Mouse (Mus musculus) skeletal muscle tissue, adult 2 months (tissue): ENCODE results near the gene Cabp4.

ENCODE experiments used
- DNase-seq: peaks from one replicate; pipeline ENCODE4 v3.0.0-alpha.2; 2012; ENCODE audit warnings: low read depth, low spot score

Cabp4 gene

DNA sequence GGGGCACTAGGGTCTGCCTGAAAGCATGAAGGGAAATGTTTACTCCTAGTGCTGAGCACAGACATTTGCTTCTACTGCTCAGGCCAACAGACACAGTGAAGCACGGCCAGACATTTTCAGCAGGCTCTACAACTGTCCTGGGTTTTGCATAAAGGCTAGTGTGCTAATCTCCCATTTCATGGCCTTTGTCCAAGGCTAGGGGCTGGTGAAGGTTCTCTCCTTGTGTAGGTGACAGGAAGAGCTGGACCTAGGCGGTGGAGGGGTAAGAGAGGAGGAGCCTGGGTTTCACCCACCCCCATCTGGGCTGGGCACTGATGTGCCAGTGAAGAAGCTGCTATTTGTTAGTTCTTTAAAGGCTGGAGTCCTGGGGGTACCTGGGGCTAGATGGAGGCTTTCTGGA, 20.9 kb upstream of the Cabp4 start:
- no peak for DNase-seq

DNA sequence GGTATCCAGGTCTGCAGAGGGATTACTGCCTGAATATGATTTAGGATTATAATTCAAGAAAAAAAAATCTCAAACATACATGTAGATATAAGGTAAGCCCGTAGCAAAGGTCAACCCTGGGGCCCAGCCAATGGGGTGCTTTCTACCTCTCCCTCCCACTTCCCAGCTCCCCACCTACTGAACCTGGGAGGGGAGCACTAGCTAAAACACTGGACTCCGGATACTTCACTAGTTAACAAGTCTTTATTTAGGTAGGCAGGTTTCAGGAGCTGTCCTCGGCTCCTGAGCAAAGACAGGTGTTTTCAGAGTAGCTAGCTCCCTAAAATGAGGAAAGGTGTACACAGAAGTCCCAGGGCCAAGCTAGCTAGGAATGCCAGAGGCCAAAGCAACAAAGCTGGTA, 20.3 kb upstream of the Cabp4 start:
- no peak for DNase-seq

DNA sequence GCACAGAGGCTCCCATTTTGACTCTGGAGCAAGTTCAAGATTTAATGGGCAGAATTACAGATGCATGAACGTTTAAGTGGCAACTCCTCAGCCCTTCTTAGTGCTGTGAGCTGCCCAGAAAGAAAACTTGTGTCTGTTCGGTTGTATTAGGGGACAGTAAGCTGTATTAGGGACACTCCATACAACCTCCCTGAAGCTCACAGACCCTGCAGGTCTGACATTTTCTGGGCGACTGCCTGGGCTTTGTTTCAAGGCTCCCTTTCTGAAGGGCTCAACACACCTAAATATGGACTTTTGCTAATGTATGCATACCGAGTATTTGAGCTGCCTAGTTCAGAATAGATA, 19.7 kb upstream of the Cabp4 start:
- no peak for DNase-seq

DNA sequence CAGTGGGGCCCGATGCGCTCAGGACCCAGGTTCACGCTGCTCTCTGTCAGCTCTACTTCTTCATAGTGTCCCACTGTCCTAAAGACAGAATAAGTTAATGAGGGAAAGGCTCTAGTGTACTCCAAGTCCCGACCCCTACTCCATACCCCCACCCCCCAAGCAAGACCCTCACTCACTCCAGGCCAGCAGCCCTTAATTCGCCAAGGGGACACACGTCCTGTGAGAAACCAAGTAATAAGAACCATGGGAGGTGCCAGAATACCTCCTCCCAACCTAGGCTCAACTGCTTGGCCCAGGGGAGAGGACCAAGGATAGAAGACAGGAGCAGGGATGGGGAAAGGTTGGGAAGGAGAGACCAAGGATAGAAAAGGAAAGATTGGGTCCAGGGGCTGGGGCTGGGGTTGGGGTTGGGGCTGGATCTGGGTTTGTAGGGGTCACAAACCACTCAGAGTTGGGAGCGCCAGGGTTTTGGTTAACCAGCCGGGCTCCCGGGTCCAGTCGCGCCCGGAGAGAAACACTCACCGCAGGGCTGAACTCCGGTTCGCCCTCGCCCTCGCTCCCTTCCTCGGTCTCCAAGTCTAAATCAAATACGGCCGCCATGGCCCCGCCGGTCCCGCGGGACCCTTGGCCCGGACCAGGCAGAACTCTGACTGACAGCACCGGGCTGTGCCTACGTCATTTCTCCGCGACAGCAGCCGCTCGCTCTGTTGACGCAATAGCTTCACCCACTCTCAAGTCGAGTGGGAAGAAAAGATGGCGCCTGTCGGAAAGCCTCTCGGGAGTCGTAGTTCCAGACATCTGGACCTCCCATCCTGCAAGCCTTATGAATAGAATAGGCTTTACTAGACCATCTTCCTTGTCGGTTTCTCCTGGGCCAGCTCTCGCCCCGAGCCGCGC, 19.1 kb upstream of the Cabp4 start, which contains the start of gene Rps6kb2:
Rps6kb2 (minus strand) TSS at position 709 of the 897 bp plus-strand sequence.
- peak; percentile 98 for DNase-seq

DNA sequence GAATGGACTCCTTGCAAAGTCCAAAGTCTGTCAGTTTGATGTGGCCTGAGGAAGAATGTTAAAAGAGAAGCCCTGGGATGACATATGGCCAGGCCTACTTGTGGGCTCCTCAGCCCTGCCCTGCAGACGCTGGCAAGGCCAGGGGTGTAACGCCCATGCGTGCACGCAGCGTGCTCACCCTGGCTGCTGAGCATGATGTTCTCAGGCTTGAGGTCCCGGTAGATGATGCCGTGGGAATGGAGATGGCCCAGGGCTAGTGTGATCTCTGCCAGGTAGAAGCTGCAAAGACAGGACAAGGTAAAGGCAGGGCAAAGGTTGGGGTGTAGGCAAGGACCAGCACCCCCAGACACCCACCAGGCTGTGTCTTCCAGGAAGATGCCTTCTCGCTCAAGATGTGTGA, 15.2 kb upstream of the Cabp4 start:
- no peak for DNase-seq

DNA sequence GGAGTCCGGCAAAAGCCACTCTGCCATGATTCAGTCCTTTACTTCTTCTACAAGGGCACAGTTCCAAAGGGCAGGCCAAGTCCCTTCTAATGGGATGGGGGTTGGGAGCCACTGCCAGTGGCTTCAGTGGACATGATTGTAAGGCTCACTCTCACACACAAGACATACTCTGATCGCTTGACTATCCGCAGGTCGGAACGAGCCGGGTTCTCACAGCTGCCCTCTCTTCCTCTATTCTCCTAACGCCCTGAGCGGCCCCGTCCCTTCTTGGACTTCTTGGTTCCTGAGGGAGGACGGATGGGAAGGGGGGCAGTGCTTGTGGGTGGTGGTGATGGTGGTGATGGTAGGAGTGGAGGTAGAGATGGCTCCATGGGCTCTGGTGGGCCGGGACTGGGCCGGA, 12.9 kb upstream of the Cabp4 start:
- DNase-seq, result no peak

DNA sequence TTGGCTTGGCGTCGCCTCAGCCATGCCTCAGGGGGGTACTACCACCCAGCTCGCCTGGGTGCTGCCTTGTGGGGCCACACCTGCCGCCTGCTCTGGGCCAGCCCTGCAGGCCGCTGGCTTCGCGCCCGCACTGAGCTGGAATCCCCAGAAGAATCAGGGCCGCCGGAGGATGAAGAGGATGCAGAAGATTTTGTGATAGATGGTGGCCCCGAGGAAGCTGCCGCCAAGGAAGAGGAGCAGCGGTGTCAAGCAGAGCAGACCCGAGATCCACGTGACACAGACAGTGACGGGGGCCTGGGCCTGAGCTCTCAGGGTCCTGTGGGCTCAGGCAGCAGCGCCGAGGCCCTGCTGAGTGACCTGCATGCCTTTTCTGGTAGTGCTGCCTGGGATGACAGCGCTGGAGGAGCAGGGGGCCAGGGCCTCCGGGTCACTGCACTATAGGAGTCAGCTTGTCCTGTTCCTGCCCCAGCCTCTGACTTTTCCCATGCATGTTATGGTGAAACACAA, 12.3 kb upstream of the Cabp4 start:
- no peak for DNase-seq

DNA sequence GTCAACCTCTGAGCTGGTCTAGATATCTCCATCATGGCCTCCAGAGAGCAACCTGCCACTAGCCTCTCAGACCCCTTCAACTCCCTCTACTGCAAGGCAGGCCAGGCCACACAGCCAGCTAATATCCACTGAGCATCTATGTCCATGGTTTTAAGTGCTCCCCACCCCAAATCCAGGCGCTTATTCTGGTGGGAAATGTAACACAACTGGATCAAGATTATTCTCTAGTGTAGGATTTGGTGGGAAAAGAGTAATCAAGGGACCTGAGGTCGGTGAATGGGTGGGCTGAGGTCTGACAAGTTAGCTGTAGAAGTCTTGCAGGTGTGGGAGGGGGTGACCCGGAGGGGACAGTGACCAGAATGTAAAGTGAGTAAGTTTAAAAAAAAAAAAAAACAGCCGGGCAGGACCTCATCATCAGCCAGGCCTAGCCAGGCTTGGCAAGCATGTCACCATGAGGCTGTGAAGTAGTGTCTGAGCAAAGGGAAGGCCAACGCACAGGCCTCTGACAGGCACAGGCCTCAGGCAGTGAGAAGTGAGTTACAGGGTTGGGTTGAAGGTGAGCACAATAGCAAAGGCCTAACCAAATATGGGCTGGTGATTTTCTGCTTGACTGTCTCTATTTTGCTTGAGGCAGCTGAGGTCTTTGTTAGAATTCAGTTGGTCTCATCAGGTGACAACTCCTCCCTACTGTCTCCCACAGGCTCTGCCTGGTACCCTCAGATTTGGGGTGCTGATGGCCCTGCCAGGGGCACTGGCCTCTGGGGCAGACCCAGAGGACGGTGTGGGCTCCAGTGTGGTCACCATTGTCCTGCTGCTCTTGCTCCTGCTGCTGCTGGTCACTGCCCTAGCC, 11.6 kb upstream of the Cabp4 start:
- DNase-seq, result no peak

DNA sequence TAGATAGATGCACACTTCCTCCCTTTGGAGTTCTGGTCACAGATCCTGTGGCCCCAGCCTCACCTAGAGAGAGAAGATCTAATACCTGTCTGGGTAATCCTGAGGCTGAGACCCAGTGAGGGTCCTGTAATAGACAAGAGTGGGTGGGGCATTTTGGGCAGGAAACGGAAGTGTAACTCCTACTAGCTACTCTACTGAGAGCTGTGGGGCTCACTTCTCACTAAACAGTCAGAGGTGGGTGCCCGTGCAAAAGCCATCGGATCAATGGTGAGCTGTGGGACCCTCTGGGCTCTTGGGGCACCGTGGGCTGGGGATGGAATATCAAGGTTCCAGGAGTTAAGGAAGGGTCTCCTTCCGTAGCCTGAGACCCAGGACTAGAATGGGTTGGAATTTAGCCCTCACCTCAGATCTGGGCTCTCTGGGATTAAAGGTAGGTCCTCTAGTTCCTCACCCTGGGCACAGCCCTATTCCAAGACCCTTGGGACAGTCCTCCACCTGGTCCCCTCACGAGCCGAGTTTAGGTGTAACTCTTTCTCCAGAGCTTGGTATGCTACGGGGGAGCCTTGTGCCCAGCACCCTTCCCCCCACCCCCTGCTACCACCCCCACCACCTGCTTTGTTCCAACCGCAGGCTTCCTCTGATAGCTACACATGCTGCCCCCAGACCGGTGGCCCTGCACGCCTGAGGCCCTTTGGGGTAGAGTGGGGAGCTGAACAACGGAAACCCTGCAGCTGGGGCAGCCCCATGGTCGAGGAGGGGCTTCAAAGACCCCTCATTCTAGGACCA, 10.8 kb upstream of the Cabp4 start:
- DNase-seq, result no peak

DNA sequence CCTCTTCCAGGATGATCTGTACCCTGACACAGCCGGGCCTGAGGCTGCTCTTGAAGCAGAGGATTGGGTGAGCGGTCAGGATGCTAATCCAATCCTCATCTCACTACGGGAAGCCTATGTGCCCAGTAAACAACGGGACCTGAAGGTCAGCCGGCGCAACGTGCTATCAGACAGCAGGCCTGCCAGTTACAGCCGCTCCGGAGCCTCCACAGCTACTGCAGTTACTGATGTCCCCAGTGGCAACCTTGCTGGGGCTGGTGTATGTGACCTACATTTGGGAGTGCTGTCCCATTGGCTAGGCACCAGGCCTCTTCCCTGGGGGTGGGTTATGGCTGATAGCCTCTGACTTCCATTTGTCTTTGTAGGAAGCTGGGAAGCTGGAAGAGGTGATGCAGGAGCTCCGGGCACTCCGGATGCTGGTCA, 9.4 kb upstream of the Cabp4 start, which contains the start of gene Ptprcap:
Ptprcap (plus strand) TSS at position 373 of the 423 bp plus-strand sequence.
- no peak for DNase-seq

DNA sequence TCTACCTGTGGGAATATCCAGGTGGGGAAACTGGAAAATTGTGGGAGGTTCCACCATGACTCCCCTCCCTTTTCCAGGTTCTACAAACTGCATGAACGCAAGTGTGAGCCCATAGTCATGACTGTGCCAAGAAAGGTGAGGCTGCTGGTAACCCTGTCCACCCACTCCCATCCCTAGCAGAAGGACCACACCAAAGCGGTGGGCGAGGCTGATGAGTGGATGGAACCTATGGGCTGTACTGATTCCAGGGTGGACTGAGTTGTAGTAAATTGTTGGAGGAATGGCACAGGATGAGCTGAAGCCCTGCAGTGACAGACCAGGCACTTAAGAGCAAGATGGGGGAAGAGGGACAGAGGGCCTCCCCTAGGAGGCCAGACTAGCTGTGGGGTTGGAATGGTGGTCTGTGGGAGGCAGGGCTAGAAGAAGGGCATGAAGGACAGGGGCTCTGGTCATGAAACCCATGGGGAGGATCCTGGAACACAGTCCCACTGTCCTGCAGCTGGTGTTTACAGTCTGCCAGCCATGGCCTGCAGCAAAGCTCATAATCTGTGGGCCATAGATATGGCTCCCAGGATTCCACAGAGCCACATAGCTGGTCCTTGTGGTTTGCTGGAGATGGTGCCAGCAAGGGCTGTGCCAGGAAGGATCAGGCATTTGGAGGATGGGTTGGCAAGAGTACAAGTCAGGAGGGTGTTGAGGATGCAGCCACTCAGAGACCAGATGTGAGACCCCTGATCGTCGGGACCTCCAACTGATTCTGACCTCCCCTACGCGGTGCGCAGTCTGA, 8.8 kb upstream of the Cabp4 start:
- no peak for DNase-seq

DNA sequence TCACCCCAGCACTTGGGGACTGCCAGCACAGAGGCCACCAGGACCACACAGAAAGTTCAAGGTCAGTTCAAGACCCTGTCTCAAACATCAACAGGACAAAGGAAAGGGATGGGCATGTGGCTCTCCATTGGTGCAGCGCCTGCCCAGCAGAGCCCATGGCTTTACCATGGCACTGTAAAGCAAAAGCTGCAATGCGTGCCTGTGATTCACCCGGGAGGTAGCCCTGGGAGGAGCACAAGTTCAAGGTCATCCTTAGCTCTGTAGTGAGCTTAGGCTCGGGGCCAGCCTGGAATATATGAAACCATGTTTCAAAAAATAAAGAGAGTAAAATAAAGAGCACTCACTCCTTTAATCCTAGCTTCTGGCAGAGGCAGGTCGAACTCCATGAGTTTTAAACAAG, 8.1 kb upstream of the Cabp4 start:
- no peak for DNase-seq

DNA sequence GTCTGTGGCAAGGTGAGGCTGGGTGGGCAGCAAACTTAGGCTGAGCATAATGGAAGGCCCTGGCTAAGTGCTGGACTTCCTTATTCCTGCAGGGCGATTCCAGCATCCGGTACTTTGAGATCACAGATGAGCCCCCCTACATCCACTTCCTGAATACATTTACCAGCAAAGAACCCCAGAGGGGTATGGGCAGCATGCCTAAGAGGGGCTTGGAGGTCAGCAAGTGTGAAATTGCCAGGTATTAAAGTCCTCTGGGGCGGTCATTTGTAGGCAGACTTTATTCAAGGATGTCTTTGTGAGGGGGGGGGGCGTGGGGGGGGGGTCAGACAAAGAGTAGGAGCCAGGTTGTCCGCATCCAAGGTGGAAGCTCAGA, 7.6 kb upstream of the Cabp4 start:
- no peak for DNase-seq

DNA sequence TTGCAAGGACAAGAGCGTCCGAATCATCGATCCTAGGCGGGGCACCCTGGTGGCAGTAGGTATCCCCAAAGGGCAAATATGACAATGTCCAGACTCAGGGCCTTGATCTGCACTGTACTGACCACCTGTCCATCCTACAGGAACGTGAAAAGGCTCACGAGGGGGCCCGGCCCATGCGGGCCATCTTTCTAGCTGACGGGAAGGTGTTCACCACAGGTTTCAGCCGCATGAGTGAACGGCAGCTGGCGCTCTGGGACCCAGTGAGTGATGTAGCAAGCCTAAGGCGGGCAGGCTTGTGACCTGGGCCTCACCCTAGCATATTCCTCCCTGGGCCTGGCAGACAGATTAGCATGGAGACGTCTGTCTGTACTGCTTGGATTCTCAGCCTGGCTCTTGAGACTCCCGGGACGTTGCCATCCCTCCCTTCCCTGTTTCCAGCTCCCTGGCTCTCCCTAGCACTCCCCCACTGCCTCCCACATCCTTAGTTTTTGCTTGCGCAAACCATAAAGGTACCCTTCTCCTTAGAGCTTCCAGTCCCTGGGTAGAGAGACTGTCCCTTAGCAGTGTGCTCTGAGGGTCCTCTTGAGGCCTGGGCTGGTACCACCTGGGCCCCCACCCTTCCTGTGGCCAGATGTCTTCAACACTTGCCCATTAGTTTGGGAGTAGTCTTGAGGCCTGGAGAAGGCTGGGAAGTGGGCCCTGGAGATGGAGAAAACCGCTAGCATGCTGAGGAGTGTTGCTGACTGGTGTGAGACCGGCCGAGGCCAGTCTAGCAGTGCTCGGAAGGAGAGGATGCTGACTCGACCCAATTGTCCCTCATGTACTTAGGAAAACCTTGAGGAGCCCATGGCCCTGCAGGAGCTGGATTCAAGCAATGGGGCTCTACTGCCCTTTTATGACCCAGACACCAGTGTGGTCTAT, 7.0 kb upstream of the Cabp4 start:
- no peak for DNase-seq

DNA sequence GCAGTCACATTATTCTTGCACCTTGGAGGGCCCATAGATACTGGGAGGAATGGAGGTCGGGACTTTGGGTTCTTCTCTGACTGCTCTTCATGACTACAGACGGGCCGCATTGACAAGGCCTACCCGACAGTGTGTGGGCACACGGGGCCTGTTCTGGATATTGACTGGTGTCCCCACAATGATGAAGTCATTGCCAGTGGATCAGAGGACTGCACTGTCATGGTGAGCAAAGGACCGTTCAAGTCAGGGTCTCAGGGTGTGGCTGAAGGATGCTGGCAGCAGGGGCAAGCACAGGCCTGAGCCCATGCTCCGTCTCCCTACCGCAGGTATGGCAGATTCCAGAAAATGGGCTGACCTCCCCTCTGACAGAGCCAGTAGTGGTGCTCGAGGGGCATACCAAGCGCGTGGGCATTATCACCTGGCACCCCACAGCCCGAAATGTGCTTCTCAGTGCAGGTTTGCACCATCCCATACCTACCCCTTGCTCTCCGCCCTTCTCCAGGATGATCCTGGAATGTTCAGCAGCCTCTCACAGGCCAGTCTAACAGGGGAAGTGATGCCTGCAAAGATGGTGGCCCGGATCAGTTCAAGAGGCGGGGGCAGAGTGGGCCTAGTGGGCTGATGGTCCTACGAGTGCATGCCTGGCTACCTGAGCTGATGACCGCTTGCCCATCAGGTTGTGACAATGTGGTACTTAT, 6.1 kb upstream of the Cabp4 start:
- no peak for DNase-seq

DNA sequence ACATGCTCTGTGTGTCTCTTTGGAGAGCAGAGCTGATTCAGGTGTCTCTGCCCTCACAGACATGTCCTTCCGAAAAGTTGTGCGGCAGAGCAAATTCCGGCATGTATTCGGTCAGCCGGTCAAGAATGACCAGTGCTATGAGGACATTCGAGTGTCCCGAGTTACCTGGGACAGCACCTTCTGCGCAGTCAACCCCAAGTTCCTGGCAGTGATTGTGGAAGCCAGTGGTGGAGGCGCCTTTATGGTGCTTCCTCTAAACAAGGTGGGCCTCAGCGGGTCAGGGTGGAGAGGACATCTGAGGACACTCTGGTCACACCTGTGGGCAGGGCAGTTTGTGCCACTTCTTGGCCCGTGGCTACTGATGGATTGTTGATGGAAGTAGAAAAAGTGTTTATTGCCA, 5.5 kb upstream of the Cabp4 start:
- DNase-seq, result no peak

DNA sequence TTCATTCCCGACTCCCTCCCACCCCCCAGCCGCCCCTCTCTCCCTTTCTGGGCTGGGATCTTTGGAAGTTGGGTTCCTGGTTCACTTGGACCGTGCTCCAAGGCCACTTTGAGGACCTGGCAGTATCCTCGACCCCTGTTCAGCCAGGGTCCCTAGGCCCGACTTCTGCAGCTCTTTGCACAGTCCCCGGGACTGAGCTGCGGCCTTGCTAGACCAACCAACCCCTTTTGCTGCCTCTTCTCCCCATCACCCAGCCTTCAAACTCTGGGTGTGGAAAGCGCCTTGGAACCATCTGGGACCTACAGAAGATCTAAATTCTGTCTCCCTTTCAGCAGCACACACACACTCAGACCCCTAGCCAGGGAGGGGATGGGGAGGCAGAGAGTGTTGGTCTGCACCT, 5.0 kb upstream of the Cabp4 start:
- DNase-seq, result no peak

DNA sequence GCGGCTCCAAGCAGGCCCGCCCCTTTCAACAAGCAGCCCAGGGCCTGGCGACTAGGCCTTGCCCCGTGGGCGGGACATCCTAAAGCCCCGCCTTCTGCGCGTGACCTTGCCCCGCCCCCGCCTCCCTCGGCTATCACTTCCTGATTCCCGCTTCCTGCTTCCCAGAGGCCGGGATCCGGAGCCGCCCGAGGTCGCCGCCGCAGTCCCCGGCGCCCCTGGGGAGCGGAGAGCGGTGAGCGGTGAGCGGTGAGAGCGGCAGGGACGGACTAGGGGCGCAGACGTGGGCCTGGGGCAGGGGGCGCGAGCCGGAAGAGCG, 4.6 kb upstream of the Cabp4 start, which contains the start of gene Coro1b:
Coro1b (plus strand) TSS at position 129 of the 316 bp plus-strand sequence.
- DNase-seq, result peak; percentile 92

DNA sequence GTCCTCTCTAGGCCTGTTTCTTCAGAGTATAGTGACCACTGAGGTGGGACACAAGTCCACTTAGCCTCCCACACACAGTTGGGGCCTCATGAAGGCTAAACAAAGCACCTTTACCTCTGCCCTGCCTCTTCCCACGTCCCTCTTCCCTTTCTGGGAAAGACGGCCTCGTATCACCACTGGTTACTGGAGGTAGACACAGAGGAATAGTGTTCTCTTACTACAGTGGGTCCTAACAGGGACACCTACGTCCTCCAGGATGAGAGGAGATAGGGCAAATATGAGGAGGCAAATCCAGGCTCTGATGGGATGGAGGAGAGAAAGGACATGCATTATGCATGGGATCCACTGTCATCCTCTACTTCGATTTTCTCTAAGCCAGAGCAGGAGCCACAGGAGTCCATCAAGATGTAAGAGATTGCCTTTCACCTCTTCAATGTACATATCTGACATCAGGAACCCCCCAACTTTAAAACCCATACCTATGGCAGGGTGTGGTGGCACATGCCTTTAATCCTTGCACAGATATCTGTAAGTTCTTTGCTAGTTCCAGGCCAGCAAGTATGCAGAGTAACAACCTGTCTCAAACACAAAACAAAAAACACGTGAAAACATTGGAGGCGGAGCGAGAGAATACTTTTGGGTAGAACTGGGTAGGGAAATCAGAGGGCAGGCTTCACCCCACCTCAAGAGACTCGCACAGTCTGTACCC, 4.1 kb upstream of the Cabp4 start:
- DNase-seq, result no peak
